Mouse (Mus musculus) kidney, adult 2 months (tissue): ENCODE measurements around the gene Primpol.

Experiments
- CTCF ChIP-seq: fragments of 200-500 bp; conservative IDR thresholded peaks from 2 replicates; pipeline ENCODE4 v1.5.1; 2011; ENCODE audit warnings: low read depth, mild to moderate bottlenecking, control low read depth, low read length, moderate library complexity, mixed read lengths; ENCODE audit not compliant: insufficient read depth, insufficient read length
- POLR2A ChIP-seq: fragments of 200-500 bp; IDR thresholded peaks from one replicate; pipeline ENCODE4 v1.6.1; 2011; ENCODE audit warnings: low read depth, low read length, control low read depth

- TF ChIP-seq POLR2A (no peak), CTCF (no peak)
These were observed 43.6 kb downstream of the Primpol start for GRCm38 (mm10) chr8:46573446-46573845.
